Mouse (Mus musculus) retina, postnatal 1 day (tissue): ENCODE results near the gene Mtmr12.
"Not testable (repeated sequence)": the region's sequence is repeated elsewhere in the genome, so short reads cannot be mapped to it uniquely, and the experiment has no call there.

Experiments used
- DNase-seq: peaks from one replicate; pipeline ENCODE4 v3.0.0-alpha.2; 2012

Mtmr12 gene

GRCm38 (mm10) chr15:12204319-12205159, at the start of gene Mtmr12:
TSS of gene Mtmr12 (plus strand) at chr15:12205028.
- peak; percentile 99 for DNase-seq

DNA sequence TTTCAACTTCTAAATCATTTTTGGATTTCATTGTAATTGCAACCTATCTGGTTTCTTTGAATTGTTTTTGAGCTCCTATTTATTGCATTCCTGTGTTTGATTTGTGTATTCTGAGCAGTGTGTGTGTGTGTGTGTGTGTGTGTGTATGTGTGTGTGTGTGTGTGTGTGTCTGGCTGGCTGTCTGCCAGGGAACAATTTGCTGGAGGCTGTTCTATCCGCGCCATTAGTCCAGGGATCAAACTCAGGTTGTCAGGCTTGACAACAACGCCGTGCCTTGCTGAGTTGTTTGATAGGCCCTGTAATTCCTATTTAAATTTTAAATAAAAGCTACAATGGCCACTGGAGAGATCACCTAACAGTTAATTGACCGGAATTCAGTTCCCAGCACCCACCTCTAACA, 26.7 kb upstream of the Mtmr12 start:
- DNase-seq: peak; percentile 41

DNA sequence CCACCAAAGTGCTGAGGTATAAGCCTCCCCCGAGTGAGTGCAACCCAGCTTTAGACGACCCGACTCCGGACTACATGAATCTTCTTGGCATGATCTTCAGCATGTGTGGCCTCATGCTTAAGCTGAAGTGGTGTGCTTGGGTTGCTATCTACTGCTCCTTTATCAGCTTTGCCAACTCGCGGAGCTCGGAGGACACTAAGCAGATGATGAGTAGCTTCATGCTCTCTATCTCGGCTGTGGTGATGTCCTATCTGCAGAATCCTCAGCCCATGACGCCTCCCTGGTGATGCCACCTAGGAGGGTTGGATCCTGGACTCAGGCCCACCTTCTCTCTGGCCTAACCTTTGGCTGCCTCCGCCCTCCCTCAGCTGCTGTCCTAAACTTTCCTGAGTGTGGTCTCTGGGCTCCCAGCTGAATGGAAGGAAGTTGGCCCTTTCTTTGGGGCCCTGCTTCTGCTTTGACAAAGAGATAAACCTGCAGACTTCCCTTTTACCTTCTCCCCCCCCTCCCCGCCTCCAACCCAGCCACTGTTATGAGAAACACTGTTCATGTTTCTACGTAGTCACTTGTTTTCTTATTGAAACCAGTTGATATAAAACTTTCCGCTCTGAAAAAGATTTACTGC, 23.5 kb upstream of the Mtmr12 start:
- DNase-seq: not testable (repeated sequence)

- no peak for DNase-seq
Measured at GRCm38 (mm10) chr15:12193880-12194816, 10.7 kb upstream of the Mtmr12 start.

GRCm38 (mm10) chr15:12194817-12195735, 9.8 kb upstream of the Mtmr12 start:
- no peak for DNase-seq

GRCm38 (mm10) chr15:12195966-12196365, 8.9 kb upstream of the Mtmr12 start:
- no peak for DNase-seq

- peak; percentile 88 for DNase-seq
Measured at GRCm38 (mm10) chr15:12196410-12197191, 8.2 kb upstream of the Mtmr12 start.

DNA sequence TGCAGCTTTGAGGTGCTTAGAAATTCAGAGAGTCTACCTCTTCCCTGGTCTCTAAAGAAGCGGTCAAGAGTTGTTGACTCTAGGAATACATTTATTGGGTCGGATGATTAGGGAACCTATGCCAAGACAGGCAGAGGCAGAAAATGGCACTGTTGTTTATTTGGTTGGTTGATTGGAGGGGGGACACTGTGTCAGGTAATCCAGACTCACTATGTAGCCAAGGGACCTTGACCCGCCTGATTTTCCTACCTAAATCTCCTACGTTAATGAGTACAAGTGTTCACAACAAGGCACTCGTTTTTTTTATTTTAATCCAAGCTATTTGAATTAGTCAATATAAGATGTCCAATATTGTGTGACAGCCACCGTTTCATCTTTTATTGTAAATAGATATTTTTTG, 7.5 kb upstream of the Mtmr12 start:
- DNase-seq: no peak

DNA sequence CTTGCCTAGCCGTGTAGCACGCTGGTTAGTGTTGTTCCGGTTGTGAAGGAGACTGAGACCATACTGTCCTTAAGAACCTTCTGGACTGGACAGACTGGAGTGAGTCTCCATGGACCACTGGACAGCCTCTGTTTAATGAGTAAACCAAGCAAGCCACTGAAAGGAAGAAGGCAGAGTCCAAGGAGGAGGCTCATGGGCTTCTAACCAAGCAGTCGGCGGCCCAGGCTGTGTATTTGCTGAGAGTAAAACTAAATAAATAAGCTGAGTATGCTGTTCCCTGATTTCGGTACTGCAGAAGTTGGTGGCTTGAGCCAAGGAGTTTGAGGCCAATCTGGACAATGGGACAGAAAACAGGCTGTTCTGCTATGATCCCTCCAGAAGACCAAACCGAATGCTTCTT, 4.8 kb upstream of the Mtmr12 start:
- no peak for DNase-seq

DNA sequence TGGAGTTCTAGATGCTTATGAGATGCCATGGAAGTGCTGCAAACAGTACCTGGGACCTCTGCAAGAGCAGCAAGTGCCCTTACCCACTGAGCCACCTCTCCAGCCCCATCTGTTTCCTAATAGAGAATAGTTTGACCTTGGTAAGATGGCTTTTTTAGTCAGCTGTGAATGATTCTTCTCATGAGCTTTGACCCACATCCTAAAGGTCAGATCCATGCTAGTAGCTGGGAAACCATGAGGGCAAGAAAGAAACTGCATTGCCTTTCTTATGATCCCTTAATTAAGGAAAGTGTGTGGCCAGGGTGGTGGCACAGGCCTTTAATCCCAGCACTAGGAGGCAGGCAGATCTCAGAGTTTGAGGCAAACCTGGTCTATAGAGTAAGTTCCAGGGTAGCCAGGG, 3.0 kb upstream of the Mtmr12 start:
- no peak for DNase-seq

- DNase-seq: no peak
Measured at GRCm38 (mm10) chr15:12202456-12202855, 2.4 kb upstream of the Mtmr12 start.

- not testable (repeated sequence) for DNase-seq
Measured at GRCm38 (mm10) chr15:12203008-12203407, 1.8 kb upstream of the Mtmr12 start.

DNA sequence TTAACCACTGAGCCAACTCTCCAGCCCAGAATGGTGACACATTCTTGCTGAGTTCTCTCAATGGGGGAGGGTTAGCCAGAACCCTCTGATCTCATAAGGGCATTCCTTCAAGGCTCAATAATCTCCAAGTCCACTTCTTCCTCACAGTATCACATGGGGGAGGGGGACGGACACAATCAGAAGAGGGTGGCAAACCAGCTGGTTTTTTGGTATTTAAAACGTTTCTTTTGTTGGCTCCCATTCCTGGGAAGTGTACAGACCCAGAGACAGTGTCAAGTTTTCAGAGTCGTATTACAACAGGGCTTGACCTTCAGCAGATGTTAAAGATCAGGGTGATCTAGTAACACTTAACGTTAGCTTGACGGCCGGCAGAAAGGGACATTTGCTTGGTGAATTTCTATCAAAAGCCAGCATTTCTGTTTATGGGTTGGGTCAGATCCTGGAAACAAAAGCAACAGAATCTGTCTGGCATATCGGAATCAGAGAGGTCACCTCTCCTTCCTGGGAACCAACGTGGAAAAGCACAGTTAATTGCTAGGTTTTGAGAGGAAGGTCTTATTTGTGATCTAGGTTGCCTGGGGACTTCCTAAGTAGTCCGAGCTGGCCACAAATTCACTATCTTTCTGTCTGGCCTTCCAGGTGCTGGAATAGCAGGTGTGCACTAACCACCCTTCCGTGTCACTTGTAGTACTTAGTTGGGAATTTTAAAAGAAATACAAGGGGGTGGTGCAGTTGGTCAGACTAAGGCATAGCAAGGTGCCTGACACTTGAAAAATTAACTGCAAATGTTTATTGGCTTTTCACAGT, 1.1 kb upstream of the Mtmr12 start:
- DNase-seq: no peak

DNA sequence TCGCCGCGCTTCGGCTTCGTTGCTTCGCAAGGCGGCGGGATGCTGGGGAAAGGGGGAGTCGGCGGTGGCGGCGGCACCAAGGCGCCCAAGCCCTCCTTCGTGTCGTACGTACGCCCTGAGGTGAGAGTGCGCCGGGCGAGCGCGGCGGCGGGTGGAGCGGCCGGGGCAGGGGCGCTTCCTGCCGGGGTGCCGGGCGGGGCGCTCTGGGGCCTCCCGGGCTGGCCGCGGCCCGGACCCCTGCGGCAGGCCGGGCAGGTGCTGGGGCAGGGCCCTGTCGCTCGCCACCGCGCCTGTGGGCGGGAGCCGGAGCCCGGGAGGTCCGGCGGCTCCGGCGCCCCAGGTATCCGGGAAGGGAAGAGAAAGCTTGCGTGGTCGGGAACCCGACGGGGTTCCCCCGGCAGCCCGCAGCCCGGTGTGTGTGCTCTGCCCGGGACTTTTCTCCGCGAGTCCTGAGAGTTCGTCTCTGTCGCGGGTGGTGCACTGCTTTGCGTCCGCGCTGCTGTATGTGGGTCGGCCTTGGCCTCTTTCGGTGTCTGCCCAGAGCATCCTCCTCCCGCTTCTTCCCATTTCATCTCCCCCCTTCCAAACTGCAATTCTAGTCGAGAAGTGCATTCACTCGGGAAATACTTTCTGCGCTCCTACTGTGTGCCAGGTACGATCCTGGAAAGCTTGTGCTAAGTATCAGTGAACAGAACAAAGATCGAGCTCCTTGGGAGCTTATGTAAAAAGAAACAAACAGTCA, 503 bp downstream of the Mtmr12 start:
- peak; percentile 51 for DNase-seq

DNA sequence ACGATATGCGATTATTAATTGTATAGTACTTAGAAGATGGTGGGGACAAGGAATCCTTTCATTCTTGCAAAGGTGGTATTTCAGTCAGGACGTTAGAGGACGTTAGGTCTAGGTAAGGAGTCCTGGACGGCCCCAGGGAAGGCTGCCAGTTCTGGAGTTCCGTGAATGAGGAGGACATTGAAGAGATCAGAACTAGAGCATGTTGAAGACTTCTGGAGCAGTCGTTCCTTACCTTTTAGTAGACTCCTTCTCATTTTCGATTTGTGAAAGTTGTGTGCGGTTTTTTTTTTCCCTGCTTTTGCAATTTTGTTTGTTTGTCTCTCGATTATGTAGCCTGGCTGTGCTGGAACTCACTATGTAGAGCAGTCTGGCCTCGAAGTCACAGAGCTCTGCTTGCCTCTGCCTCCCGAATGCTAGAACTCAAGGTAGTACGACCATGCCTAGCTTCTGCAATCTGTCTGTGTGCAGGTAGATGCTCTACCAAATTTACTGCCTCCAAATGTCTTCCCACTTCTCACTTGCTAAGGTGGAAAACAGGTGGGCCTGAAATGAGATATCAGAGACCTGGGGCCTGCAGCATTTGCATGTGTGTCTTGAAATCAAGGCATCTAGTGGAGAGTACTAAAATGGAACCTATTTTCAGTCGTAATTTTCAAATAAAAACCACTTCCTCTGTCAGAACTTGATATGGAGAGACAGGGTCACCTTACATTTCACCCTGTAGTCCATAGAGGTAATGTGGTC, 1.2 kb downstream of the Mtmr12 start:
- no peak for DNase-seq

GRCm38 (mm10) chr15:12206646-12207222, 1.9 kb downstream of the Mtmr12 start:
- DNase-seq: no peak

DNA sequence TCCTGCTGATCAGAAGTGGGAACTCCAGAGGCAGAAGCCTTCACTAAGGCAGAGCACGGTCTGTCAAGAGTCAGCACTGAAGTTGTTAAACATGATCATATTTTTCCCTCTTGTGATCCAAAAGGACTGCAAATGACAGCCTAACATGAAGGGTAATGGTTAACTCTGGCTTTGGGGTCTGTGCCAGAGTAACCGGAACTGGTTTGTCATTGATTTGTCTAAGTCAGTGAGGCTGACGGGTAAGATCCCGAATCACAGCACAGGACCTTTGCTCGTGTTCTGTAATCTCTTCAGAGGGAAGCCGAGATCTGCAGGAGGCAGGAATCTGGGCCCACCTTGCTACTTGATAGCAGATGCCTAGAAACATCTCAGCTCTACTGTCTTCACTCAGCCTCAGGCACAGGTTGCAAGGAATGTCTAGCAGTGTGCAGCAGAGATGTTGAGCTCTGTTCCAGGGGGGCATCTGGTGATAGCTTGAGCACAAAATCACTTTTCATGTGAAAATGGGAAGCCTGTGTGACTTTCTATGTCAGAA, 2.8 kb downstream of the Mtmr12 start:
- no peak for DNase-seq

DNA sequence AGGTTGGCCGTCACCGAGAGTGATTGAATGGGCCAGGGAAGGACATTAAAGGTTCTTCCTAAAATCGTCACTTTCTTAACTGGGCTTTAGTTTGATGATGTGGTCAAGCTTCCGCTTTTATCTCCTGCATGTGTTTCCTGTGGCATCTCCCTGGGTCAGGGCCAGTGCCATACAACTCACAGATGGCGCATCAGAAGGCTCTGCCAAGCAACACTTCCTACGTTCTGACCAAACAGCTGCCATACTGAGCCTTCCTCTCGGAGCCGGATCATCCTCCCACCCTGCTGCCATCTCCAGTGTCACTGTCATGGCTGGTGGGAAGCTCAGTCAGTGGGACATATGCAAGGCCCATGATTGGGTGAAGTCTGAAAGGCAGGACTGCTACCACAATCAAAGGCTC, 6.7 kb downstream of the Mtmr12 start:
- DNase-seq: no peak
